Mouse (Mus musculus) G1E (cell line): ENCODE results near the gene Gm49369. TPM values are rescaled to one million over a fixed set of nuclear protein-coding genes. Genes with fewer than 3 reads are reported as not detected.
A peak's percentile ranks its signal among the peaks of the same experiment; 100 is the strongest.

ENCODE experiments used
- ATAC-seq: 2 replicates; pipeline ENCODE4 v1.8.0; 2016; ENCODE audit warnings: mild to moderate bottlenecking; ENCODE audit not compliant: insufficient number of reproducible peaks, poor library complexity, low FRiP score, severe bottlenecking; ENCODE audit errors: extremely low read depth
- DNase-seq: peaks from one replicate; pipeline ENCODE4 v3.0.0; 2012; ENCODE audit warnings: low spot score
- H3K27me3 ChIP-seq: 2 replicates; pipeline ENCODE4 v1.6.1; 2012; ENCODE audit warnings: mild to moderate bottlenecking, low read length, inconsistent platforms; ENCODE audit not compliant: insufficient read depth
- H3K36me3 ChIP-seq: replicated peaks from 2 replicates; pipeline ENCODE3; 2012; ENCODE audit warnings: mild to moderate bottlenecking, inconsistent platforms
- H3K4me1 ChIP-seq: 2 replicates; pipeline ENCODE4 v1.6.1; 2012; ENCODE audit warnings: low read depth, low read length, inconsistent platforms, mixed read lengths; ENCODE audit not compliant: insufficient read depth
- H3K4me3 ChIP-seq: 2 replicates; pipeline ENCODE4 v1.5.1; 2012; ENCODE audit warnings: low read depth, mild to moderate bottlenecking, inconsistent platforms, low read length, moderate library complexity, mixed read lengths
- H3K9me3 ChIP-seq: replicated peaks from 2 replicates; pipeline ENCODE4 v1.6.1; 2012; ENCODE audit warnings: inconsistent platforms
- CTCF ChIP-seq: IDR thresholded peaks from 2 replicates; pipeline ENCODE4 v1.5.1; 2012; ENCODE audit warnings: low read depth, low read length, inconsistent platforms, mixed read lengths
- GATA1 ChIP-seq: IDR thresholded peaks from 2 replicates; pipeline ENCODE4 v1.6.1; 2012; ENCODE audit warnings: borderline replicate concordance, low read length, inconsistent platforms, mixed read lengths
- GATA2 ChIP-seq: IDR thresholded peaks from 2 replicates; pipeline ENCODE4 v1.6.1; 2012; ENCODE audit warnings: low read depth, low read length, inconsistent platforms, borderline replicate concordance
- POLR2AphosphoS5 ChIP-seq: IDR thresholded peaks from 2 replicates; pipeline ENCODE4 v1.6.1; 2012; ENCODE audit warnings: low read depth, low read length, inconsistent platforms; ENCODE audit not compliant: insufficient replicate concordance
- TAL1 ChIP-seq: conservative IDR thresholded peaks from 2 replicates; pipeline ENCODE4 v1.6.1; 2012; ENCODE audit warnings: low read depth, low read length, inconsistent platforms, mixed read lengths
- polyA plus RNA-seq: library from polyadenylated mRNA; stranded (reverse); fragments of >175 nt; gene quantifications from 2 replicates; pipeline ENCODE4 v1.2.3, GENCODE M21; 2012
- total RNA-seq, 2 experiments: library from RNA; stranded (forward) in 1 of 2; stranded (reverse) in 1 of 2; fragments of 200-1000 nt in 1 of 2; fragments of >200 nt in 1 of 2; fragmentation: Nextera tagmentation in 1 of 2; gene quantifications; 2 replicates each; pipeline ENCODE4 v1.2.3; 2014 to 2017

The Gm49369 gene
- total and polyA plus RNA-seq, 3 experiments: 43.6 to 246 TPM; not detected in 1

DNA sequence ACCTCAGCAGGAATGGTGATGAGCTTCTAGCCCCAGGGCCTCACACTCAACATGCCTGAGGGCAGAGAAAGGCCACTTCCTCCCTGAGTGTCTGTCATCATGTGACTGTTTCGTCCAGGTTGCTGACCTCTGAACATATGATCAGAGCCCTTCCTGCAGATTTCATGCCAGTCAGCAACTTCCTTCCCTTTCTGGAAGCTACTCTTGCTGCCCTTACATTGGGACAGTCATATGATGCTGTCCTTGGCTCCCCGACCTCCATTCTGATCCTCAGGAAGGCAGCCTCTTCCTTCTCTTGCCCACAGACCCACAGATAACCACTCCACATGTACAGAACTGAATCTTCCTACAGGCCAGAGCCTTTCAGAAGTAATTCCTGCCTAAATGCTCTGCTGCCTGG lies 15.6 kb upstream of the Gm49369 start:
- Histone ChIP-seq H3K4me1 (peaks cover 90% of the 10 kb centered on the region), H3K36me3 (no peaks in the 10 kb centered on the region)
- ATAC-seq: no peak

DNA sequence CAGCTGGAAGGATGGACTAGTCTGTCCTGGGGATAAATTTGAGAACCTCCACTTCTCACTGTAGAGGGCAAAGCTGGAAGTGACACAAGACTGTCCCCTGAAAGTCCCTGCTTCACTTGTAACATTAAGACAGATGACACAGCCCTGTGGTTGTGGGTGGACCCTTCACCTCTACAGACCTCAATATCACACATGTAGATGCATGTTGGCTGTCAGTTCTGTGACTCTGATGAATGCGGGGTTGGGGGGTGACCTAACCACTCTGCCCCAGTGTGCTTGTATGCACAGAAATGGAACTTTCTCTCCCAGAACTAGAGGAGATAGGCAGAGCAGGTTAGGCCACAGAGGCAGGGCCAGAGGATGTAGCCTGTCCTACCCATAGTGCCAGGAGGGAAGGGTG lies 14.1 kb upstream of the Gm49369 start:
- no peak for ATAC-seq
- TF ChIP-seq GATA2: no peak
- no peak for TF ChIP-seq GATA1
- no peak for TF ChIP-seq CTCF
- TF ChIP-seq TAL1: no peak
- no peak for TF ChIP-seq POLR2AphosphoS5

More for the DNA sequence above, 15.6 kb upstream of the Gm49369 start:
- H3K4me3 ChIP-seq: no peak overlapping the region
- H3K9me3 ChIP-seq: no peaks in the 10 kb centered on the region
- H3K27me3 ChIP-seq: no peaks in the 10 kb centered on the region
- no peak for DNase-seq
- no peak for TF ChIP-seq GATA1
- TF ChIP-seq CTCF: no peak
- no peak for TF ChIP-seq POLR2AphosphoS5
- TF ChIP-seq GATA2: no peak
- TF ChIP-seq TAL1: no peak

GRCm38 (mm10) chr7:142395472-142395871 lies 13.0 kb upstream of the Gm49369 start:
- no peaks in the 10 kb centered on the region for H3K36me3 ChIP-seq
- peaks cover 99% of the 10 kb centered on the region for H3K4me1 ChIP-seq
- no peak for TF ChIP-seq GATA1
- TF ChIP-seq GATA2: no peak
- no peak for TF ChIP-seq POLR2AphosphoS5
- TF ChIP-seq TAL1: peak; percentile 27
- TF ChIP-seq CTCF: no peak
- no peak for ATAC-seq
- no peak overlapping the region for H3K4me3 ChIP-seq
- H3K9me3 ChIP-seq: no peaks in the 10 kb centered on the region
- DNase-seq: no peak
- H3K27me3 ChIP-seq: no peaks in the 10 kb centered on the region

More for the DNA sequence above, 14.1 kb upstream of the Gm49369 start:
- H3K9me3 ChIP-seq: no peaks in the 10 kb centered on the region
- DNase-seq: no peak
- H3K36me3 ChIP-seq: no peaks in the 10 kb centered on the region
- no peaks in the 10 kb centered on the region for H3K27me3 ChIP-seq
- no peak overlapping the region; the same call in 1 of the 2 replicates for H3K4me3 ChIP-seq
- peaks cover 97% of the 10 kb centered on the region for H3K4me1 ChIP-seq

DNA sequence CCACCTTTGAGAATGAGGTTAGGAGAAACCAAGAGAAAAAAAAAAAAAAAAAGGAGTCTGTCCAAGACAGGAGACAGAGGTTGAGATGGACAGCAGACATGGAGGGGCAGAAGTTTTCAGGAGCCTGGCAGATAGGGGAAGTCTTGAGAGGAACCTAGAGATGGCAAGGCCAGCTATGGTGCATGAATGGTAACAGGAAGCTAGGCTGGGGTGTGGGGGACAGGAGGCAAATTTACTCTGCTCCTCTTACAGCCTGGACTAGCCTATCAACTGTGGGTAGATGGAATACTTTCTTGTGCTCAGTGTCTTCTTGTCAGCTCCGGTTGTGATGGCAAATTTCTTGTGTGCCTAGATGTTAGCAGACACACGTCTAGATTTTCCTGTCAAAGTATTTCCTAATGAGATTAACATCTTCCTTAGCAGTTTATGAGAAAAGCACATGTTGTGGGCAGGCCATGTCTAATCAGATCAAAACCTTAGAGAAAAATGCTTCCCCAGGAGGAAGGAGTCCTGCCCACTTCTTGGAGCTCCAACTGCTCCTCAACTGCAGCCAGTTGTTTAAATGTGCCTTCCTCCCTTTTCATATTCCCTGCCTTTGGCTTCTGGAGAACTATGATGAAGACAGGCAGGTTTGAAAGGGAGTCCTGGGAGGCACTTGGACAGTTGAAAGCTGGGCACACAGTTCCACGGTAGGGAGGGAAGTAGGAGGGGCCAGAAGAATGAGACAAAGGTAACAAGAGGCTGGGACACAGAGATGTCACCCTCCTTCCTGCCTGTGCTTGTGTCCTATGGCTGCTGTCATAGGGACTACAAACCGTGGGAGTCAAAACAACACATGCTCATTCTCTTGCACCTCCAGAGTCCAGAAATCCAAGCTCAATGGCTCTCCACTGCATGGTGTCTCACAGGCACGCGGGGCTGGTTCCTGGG lies 12.1 kb upstream of the Gm49369 start:
- ATAC-seq: peak; percentile 28
- Histone ChIP-seq H3K4me3 (peak overlapping the region; percentile 5; the same call in 1 of the 2 replicates), H3K27me3 (no peaks in the 10 kb centered on the region), H3K36me3 (no peaks in the 10 kb centered on the region), H3K4me1 (peaks cover 99% of the 10 kb centered on the region), H3K9me3 (no peaks in the 10 kb centered on the region)
- peak; percentile 54 for DNase-seq
- no peak for TF ChIP-seq CTCF
- TF ChIP-seq POLR2AphosphoS5: no peak
- TF ChIP-seq GATA1: no peak
- no peak for TF ChIP-seq GATA2
- no peak for TF ChIP-seq TAL1

- DNase-seq (peak; percentile 70), ATAC-seq (peak; percentile 76)
- TF ChIP-seq POLR2AphosphoS5 (no peak), TAL1 (no peak)
- no peaks in the 10 kb centered on the region for H3K36me3 ChIP-seq
- no peaks in the 10 kb centered on the region for H3K9me3 ChIP-seq
- no peaks in the 10 kb centered on the region for H3K27me3 ChIP-seq
- H3K4me1 ChIP-seq: peaks cover 99% of the 10 kb centered on the region
- no peak overlapping the region; the same call in 1 of the 2 replicates for H3K4me3 ChIP-seq
These were observed 10.7 kb upstream of the Gm49369 start for GRCm38 (mm10) chr7:142393191-142393590.

GRCm38 (mm10) chr7:142391609-142392008 lies 9.1 kb upstream of the Gm49369 start:
- Histone ChIP-seq H3K27me3 (no peaks in the 10 kb centered on the region), H3K36me3 (peaks cover 3% of the 10 kb centered on the region), H3K4me3 (no peak overlapping the region), H3K4me1 (peaks cover 92% of the 10 kb centered on the region), H3K9me3 (no peaks in the 10 kb centered on the region)
- TF ChIP-seq GATA1: no peak
- TF ChIP-seq CTCF: no peak
- no peak for TF ChIP-seq TAL1
- no peak for TF ChIP-seq POLR2AphosphoS5
- TF ChIP-seq GATA2: no peak
- DNase-seq (no peak), ATAC-seq (no peak)
